Mouse (Mus musculus) erythroblast, embryonic 14.5 days (primary cell): ENCODE measurements around the gene Sinhcaf. TPM values are rescaled to one million over a fixed set of nuclear protein-coding genes. Genes with fewer than 3 reads are reported as not detected.
"Not testable (repeated sequence)": the region's sequence is repeated elsewhere in the genome, so short reads cannot be mapped to it uniquely, and the experiment has no call there.

ENCODE experiments used
- H3K27me3 ChIP-seq: 2 replicates; pipeline ENCODE4 v1.6.1; 2012; ENCODE audit warnings: inconsistent platforms; ENCODE audit not compliant: control insufficient read depth
- H3K36me3 ChIP-seq: 2 replicates; pipeline ENCODE4 v1.6.1; 2012; ENCODE audit warnings: mild to moderate bottlenecking, inconsistent platforms; ENCODE audit not compliant: control insufficient read depth
- H3K4me1 ChIP-seq: 2 replicates; pipeline ENCODE4 v1.6.1; 2012; ENCODE audit warnings: inconsistent platforms; ENCODE audit not compliant: control insufficient read depth
- H3K4me3 ChIP-seq: replicated peaks from 2 replicates; pipeline ENCODE3; 2012; ENCODE audit warnings: moderate library complexity, mild to moderate bottlenecking, inconsistent platforms
- H3K9me3 ChIP-seq: 2 replicates; pipeline ENCODE4 v1.6.1; 2012; ENCODE audit warnings: low read length, inconsistent platforms, mixed read lengths; ENCODE audit not compliant: control insufficient read depth
- GATA1 ChIP-seq: IDR thresholded peaks from 2 replicates; pipeline ENCODE4 v1.6.1; 2012; ENCODE audit warnings: low read length, inconsistent platforms, mixed read lengths
- TAL1 ChIP-seq: IDR thresholded peaks from 3 replicates; pipeline ENCODE4 v1.6.1; 2012; ENCODE audit warnings: low read length, inconsistent platforms, mixed read lengths
- polyA plus RNA-seq: library from polyadenylated mRNA; stranded (reverse); fragments of >175 nt; gene quantifications from 2 replicates; pipeline ENCODE4 v1.2.3, GENCODE M21; 2012

Sinhcaf gene
- 0.11 and 0.23 TPM in 2 replicates for polyA plus RNA-seq

DNA sequence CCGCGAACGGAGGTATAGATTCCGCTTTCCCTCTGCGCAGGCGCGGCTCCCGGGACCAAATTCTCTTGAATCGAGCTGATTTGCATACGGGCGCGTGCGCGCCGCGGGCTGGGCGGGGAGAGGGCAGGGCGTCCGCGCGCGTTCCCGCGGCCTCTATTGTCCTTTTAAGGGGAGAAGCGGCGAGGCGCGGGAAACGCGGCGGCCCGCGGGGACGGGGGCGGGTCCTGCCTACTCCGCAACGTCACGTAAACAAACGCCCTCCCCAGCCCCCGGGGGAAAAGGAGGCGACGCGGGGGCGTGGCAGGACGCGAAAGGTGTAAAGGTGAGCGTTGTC lies at the start of gene Sinhcaf:
Gene Sinhcaf (minus strand): TSS at position 59 of the 334 bp plus-strand sequence.
- Histone ChIP-seq H3K4me3 (peak within 1 kb of the TSS; percentile 86), H3K36me3 (no peaks in the 10 kb centered on the region; the same call in none of the 2 replicates), H3K9me3 (no peaks in the 10 kb centered on the region), H3K27me3 (no peaks in the 10 kb centered on the region), H3K4me1 (peaks cover 40% of the 10 kb centered on the region)
- TF ChIP-seq TAL1 (no peak), GATA1 (no peak)

DNA sequence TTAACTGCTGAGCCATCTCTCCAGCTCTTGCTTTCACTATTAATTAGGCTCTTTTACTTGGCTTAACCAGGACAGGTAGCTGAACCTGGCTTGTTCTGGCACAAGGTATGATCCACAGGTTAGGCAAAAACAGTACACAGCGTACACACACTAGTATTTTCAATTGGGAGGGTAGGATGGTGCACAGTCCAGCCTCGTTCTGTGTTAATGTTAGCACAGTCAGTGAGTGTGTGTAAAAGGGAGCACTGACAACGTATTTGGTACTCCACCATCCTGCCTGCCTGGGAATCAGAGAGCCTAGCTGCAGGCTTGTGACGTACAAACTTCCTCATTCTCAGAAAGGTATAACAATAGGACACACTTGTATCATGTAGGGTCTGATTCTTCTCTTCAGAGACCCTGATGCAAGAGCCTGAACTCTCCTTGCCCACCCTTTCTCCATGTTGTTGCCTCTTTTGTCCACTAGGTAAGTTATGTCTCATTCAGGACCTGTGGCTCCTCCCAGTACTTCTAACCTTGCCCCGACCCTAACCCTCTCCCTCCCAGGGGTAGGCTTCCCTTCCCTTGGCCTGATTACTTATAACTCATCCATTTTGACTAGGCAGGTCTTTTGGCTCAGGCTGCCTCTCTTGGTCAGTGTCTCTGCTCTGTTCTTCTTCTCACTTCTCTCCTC lies 48.2 kb upstream of the Sinhcaf start:
- TF ChIP-seq TAL1: no peak
- TF ChIP-seq GATA1: no peak
- Histone ChIP-seq H3K27me3 (no peaks in the 10 kb centered on the region), H3K9me3 (no peaks in the 10 kb centered on the region), H3K4me3 (no peak overlapping the region), H3K4me1 (no peaks in the 10 kb centered on the region), H3K36me3 (no peaks in the 10 kb centered on the region; the same call in 1 of the 2 replicates)

DNA sequence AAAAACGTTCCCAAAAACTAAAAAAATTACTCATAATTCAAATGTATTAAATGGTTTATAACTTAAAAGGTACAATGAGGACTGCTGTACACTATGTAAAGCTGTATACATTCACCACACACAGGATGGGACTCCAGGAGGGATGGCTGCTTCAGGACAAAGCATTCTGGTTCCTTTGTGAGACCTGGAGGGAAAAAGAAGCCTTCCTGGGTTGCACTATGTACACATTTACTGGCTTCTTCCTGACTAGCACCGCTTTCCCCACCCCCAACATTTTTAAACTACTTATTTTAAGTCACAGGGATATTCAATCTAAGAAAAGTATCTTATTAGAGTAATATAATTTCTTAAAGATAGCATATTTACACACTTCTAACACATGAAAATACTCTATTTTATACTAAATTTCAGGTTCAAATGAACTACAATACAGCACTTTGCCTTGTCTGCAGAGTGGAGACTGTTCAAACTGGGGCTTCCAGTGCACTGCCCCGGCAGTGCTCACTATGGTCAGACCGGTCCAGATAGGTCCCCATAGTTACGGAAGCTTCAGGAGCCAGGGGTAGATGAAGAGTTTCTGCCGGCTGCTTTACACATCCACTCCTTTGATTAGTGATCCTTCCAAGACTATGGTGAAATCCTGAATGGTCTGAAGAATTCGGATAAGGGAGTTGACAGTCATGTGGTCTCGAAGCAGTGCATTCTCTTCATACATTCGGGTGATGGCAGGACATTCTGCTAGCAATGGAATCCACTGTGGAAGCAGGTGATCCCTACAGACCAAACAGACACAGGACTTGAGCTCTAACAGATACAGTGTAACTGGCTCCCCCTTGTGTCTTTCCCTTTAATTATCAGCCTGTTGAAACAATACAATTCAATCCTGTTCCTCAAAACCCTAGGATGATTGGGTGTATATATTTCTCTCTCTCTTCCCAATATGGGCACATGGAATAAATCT lies 47.1 kb upstream of the Sinhcaf start:
- H3K9me3 ChIP-seq: no peaks in the 10 kb centered on the region
- no peaks in the 10 kb centered on the region; the same call in 1 of the 2 replicates for H3K36me3 ChIP-seq
- H3K4me1 ChIP-seq: no peaks in the 10 kb centered on the region
- H3K27me3 ChIP-seq: no peaks in the 10 kb centered on the region
- TF ChIP-seq GATA1 (no peak), TAL1 (no peak)
- H3K4me3 ChIP-seq: no peak overlapping the region

DNA sequence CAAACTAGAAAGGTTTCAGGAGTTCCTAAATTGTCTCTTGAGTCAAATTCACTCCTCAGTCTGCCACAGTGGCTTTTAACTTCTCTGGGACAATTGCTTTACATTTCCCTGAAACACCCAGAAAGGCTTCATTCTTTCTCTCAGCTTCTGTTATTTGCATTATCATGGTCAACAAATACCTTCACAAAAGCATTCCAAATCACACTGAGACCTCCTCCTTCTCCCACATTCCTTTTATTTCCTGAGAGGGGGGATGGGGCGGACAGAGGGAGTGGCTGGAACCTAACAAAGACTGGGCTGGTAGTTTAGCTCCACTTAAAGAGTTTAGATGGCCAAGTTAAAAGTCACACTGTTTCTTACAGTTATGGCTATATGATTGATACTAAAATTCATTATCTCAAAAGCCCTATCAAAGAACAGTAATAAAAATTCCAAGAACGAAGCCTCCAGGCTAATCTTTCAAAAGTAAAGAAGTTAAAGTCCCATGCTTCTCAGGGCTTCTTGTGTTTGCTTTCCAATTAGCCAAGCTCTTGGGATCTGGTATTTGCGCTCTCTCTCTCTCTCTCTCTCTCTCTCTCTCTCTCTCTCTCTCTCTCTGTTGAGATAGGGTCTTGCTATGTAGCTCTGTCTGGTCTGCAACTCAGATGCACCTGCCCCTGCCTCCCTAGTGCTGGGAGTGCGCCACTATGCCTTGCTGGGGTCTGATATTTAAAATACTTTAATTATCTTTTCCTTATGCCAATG lies 46.3 kb upstream of the Sinhcaf start:
- Histone ChIP-seq H3K4me3 (no peak overlapping the region), H3K27me3 (no peaks in the 10 kb centered on the region), H3K36me3 (no peaks in the 10 kb centered on the region; the same call in 1 of the 2 replicates), H3K4me1 (no peaks in the 10 kb centered on the region), H3K9me3 (no peaks in the 10 kb centered on the region)
- no peak for TF ChIP-seq GATA1
- TF ChIP-seq TAL1: no peak

DNA sequence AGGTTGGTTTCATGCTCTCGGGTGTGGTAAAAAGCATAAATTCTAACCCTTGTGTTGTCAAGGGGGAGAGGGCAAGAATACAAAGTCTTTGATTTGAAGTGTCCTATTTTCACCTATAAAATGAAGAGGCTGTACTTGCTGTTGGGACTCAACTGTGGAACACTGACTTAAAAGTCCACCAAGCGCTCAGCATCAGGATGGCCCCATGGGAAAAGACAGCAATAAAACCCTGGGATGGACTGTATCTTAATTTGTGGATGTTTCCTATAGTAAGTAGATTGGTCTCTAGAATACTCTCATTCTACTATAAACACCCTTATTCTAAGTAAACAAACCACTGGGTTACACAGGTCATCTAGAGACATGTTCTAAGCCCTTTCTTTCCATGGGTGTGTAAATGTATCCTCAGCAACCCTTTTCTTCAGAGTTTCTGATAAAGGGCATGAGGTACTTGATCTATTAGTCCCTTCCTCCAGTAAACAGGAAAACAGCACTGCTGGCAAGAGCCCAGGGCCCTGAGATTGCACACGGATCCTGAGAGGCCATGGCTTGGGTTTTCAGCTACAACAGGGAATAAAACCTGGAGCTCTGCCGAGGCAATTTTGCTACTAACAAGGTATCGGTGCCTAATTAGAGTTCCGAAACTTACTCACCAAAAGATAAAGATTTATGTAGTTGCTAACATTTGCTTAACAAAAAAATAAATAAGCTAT lies 45.5 kb upstream of the Sinhcaf start:
- H3K4me1 ChIP-seq: no peaks in the 10 kb centered on the region
- no peaks in the 10 kb centered on the region for H3K27me3 ChIP-seq
- no peak overlapping the region for H3K4me3 ChIP-seq
- TF ChIP-seq TAL1 (no peak), GATA1 (no peak)
- no peaks in the 10 kb centered on the region; the same call in 1 of the 2 replicates for H3K36me3 ChIP-seq
- no peaks in the 10 kb centered on the region for H3K9me3 ChIP-seq

DNA sequence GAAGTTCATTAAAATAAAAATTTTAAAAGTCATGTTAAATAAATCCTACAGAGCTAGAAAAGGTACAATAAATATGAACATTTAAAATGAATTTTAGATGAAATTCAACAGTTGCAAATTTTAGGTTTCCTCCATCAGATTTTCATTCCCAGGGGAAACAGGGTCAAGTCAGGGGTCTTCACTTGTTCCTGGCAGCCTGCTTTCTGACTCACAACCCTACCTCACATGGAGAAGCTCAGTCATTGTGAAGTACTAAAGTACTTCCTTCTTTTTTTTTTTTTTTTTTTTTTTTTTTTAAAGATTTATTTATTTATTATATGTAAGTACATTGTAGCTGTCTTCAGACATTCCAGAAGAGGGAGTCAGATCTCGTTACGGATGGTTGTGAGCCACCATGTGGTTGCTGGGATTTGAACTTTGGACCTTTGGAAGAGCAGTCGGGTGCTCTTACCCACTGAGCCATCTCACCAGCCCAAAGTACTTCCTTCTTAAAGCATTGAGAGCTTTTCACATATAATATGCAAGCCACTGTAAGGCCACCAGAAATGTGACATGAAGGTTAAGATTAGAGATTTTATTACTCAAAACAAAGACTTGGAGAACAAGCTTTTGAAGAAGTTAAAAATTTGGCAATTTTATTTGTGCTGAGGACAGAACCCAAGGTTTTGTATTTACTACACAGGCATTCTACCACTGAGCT lies 43.7 kb upstream of the Sinhcaf start:
- not testable (repeated sequence) for H3K4me1 ChIP-seq, H3K36me3 ChIP-seq, H3K4me3 ChIP-seq, H3K9me3 ChIP-seq, H3K27me3 ChIP-seq

DNA sequence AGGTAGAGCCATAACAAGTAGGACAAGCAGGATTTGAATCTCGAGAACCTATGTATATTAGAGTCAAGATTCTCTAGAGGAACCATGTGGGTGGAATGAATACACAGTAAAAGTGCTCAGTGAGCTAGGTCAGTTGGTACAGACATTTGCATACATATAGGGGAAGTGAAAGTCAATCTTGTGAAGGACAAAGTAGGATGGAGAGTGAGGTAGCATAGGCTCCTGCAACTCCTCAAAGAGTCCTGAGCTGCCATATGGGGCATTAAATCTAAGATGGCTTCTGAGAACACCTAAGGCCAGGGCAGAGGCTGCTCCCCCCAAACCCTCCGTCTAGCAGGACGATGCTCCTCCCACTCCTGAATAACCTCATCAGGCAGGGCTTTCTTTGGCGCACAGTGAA lies 39.7 kb upstream of the Sinhcaf start:
- Histone ChIP-seq H3K4me1 (no peaks in the 10 kb centered on the region), H3K9me3 (no peaks in the 10 kb centered on the region), H3K4me3 (no peak overlapping the region), H3K36me3 (no peaks in the 10 kb centered on the region), H3K27me3 (no peaks in the 10 kb centered on the region)
- TF ChIP-seq GATA1 (no peak), TAL1 (no peak)

DNA sequence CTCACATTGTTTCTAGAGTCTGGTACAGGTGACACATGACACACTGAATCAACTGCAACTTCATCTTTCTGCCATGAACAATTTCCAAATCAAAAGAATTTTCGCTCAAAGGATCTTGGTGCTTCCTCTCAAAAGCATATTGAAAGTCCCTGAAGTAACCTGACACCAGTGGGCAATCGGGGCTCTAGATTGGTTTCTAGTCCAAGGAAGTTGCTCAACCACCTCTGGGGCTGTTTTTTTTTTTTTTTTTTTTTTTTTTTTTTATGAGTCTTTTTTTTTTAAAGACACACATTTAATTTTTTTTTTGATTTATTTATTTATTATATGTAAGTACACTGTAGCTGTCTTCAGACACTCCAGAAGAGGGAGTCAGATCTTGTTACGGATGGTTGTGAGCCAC lies 34.2 kb upstream of the Sinhcaf start:
- Histone ChIP-seq H3K27me3 (no peaks in the 10 kb centered on the region), H3K4me3 (no peak overlapping the region), H3K9me3 (no peaks in the 10 kb centered on the region), H3K36me3 (no peaks in the 10 kb centered on the region), H3K4me1 (no peaks in the 10 kb centered on the region)
- no peak for TF ChIP-seq GATA1
- no peak for TF ChIP-seq TAL1
